Mouse (Mus musculus): Measurements from ENCODE around the gene Ddx17.

DNA sequence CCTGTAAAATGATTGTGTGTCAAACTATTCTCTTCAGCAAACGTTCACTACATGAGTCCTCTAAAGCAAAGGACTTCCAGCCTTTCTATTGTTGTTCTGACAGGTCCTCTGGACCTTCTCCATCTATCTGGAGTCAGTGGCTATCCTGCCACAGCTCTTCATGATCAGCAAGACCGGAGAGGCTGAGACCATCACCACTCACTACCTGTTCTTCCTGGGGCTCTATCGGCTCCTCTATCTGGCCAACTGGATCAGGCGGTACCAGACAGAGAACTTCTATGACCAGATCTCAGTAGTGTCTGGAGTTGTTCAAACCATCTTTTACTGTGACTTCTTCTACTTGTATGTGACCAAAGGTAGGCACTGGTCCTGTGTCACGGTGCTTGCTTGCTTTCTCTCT lies 21.0 kb downstream of the Ddx17 start:
- TF ChIP-seq POLR2A (IDR thresholded peaks at IDR 0.05; ENCODE audit: borderline replicate concordance, extremely low read depth, insufficient read depth, insufficient read length, poor library complexity, severe bottlenecking) = no peak
- TF ChIP-seq CTCF (IDR thresholded peaks at IDR 0.05; ENCODE audit: borderline replicate concordance, extremely low read depth, insufficient read depth, insufficient read length) = no peak
